Mouse (Mus musculus) adrenal gland, postnatal 14 days (tissue): Measurements from ENCODE around the gene Mllt10. TPM values are rescaled to one million over a fixed set of nuclear protein-coding genes. Genes with fewer than 3 reads are reported as not detected.
"Not testable (repeated sequence)": the region's sequence is repeated elsewhere in the genome, so short reads cannot be mapped to it uniquely, and the experiment has no call there.

Source experiments
- DNase-seq: peaks from one replicate; pipeline ENCODE4 v3.0.0; 2021; ENCODE audit warnings: mixed read lengths
- total RNA-seq: library from RNA; stranded (reverse); gene quantifications from 2 replicates; pipeline ENCODE4 v1.2.3, GENCODE M21; 2021

Gene Mllt10
- total RNA-seq, 1 experiment from 2014 or later, result 39.1 TPM

DNA sequence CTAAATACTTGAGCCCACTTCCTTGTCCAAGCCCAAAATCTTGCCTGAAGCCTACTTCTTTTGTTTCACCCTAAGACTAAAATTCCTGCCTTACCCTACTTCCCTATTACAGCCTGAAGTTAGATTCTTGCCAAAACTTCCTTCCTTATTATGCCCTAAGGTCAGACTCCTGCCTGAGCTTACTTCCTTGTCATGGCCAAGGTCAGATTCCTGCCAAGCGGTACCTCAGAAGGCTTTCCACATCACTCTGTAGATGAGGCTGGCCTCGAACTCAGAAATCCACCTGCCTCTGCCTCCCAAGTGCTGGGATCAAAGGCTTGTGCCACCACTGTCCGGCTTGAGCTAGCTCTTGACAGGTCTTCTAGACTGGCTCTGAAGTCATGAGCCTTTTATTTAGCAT is 32.7 kb downstream of the Mllt10 start:
- DNase-seq, result not testable (repeated sequence)

DNA sequence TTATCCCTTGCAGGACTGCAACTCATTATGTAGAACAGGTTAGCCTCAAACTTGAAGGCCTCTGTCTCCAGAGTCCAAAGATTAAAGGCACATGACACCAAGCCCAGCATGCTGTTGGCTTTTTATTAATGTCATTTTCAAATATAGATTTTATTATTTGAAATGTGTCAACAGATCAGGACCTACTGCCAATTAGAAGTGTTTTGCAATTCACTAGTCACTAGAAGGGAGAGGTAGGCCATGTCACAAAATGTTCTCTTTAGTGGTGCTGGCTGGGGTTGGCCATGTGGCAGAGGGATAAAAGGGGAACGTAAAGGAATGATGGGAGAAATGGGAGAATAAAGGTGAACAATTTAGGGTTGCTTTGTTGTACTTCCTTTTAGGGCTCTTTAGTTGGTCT is 38.8 kb downstream of the Mllt10 start:
- no peak for DNase-seq

DNA sequence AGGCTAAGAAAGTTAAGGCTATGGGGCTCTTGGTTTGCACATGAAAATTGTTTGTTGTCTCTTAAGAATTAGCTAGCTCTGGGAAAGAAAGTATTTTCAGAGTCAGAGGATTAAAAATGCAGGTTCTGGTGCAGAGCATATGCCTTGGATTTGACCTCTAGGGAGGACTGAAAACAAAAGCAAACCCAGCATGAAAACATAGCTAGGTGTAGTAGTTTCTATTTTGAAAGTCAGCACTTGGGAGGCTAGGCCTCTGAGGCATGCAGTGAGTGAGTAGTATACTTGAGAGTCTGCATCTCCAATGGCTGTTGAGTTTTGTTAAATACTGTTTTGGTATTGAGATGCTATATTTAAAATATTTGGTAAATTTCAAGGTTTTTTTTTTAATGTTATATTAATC is 39.3 kb downstream of the Mllt10 start:
- no peak for DNase-seq

DNA sequence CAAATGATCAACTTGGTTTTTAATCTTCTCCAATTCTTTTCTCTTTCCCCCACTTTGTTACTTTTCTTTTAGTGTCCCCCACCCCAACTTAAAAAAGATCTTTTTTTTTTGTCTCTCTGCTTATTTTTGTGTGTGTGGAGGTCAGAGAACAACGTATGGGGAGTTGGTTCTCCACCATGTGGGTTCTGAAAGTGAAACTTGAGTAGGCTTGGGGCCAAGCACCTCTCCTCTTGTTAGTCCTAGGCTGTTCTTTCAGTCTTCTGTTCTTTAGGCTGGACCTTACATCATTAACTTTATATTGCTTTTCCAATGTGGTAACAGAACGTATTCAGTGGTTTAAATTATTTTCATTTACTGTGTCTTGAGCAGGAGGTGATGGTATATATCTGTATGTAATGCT is 40.8 kb downstream of the Mllt10 start:
- DNase-seq, result no peak

DNA sequence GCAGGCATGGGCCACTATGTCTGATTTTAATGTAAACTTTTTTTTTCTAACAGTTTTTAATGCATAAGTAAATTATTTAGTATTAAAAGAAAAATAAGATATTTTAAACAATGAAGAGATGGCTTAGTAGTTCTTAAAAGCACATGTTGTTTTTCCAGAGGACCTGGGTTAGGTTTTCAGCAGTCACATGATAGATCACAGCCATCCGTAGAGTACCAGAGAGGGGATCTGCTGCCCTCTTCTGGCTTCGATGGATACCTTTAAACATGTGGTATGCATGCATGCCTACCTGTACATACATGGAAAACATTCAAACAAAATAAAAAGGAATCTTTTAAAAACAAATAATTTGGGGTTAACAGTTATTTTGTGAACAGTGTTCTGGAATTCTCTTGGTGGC is 45.9 kb downstream of the Mllt10 start:
- no peak for DNase-seq

DNA sequence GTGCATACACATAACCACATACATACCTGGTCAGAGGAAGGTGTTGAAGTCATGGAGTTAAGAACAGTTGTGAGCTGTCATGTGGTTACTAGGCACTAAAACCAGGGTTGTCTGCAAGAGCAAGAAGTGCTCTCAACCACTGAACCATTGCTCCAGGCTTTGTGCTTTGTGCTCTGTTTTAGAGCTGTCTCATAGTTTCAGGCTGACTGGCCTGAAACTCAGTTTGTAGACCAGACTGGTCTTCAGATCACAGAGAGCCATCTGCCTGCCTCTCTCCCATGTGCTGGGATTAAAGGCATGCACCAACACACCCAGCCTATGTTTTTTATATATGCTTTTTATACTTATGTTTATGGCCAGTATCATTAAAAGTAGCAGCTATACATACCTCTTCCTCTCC is 52.5 kb downstream of the Mllt10 start:
- no peak for DNase-seq

DNA sequence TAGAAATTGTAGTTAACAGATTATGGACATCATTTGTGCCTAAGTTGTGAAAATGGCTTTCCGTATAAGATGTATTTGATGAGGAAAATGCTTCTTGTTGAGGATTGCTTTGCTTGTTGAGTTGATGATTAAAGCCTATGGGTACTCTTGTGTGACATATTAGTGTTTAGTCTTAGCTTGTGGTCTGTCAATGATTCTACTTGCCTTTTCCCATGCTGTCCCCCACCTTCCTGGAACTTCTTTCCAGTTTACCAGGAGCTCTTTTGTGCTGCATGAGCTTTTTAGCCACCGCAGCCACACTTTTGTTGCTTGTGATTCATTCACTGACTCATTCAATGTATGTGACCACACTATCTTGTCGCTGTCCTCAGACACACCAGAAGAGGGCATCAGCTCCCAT is 53.2 kb downstream of the Mllt10 start:
- no peak for DNase-seq

DNA sequence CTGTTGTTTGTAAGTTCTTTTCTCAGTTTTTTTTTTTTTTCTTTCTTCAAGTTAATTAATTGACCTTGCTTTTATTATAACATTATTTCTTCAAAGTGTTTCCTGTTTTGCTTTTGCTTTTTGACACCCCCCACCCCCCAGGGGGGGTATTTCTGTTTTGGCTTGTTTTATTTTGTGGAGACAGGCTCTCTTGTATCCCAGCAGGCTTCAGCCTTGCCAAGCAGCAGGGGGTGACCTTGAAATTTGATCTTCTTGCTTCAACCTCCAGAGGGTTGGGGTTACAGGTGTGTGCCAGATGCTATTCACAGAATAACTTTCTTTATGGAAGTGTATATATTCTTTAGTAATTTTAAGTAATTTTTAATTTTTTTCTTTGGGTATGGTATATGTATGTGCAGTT is 56.4 kb downstream of the Mllt10 start:
- peak; percentile 42 for DNase-seq

DNA sequence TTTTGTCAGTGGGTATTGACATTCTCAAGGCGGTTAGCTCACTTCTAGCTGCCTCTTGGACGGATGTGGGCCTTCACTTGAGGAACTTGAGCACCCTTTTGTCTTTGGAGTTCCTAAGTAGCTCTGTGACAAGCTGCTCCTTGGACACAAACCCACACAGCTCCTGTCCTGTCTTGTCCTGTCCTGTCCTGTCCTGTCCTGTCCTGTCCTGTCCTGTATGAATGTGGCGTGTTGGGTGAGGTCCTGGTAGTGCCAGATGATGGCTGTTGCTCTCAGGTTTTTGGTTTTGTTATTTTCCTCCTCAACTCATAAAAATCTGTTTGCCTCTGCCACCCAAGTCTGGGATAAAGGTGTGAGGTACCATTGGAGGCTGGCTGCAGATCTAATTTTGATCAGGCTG is 61.4 kb downstream of the Mllt10 start:
- DNase-seq, result no peak

DNA sequence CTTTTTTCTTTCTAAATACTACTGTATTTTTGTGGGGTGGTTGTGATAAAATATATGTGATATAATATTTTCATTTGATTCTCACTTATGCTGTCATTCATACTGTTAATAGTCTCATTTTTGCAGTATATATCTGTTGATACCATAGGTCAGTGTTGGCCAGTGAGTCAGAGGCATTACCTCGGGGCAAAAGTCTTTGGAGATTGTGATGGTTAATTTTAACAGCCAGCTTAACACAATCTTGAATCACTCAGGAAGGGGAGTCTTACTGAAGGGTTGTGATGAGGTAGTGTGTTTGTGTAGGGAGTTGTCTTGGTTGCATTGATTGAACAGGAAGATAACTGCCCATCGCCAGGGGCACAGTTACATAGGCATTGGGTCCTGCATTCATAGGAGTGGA is 83.1 kb downstream of the Mllt10 start:
- no peak for DNase-seq

DNA sequence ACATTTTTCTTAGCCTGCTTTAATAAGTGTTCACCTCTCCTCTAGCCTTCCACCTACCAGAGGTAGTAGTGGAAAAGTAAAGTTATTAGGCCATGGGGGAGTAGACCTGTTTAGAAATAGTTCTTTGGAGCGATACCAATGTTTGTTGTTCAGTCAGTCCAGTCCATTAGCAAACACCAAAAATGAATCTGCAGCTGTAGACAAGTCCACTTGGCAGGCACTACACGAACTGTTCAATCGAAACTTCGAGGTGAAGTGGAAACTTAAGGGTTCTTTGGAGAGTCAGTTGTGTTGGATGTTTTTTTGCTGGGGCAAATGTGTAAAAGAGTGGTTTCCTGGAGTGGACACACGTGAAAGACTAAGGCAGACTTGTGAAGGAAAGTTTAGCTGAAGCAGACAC is 84.6 kb downstream of the Mllt10 start:
- no peak for DNase-seq

DNA sequence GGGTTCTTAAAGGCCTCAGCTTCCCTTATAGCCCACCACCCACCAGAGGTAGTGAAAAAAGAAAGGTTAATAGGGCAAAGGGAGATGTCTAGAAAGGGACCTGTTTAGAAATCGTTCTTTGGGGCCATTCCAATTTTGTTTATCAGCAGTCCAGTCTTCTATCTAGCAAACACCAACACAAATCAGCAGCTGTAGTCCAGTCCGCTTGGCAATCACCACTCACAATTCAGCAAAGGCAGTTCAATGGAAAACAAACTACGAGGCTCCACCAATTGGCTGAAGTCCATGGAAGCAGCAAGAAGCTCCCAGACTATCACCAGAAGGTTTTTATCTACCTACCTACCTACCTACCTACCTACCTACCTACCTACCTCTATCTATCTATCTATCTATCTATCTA is 101.1 kb downstream of the Mllt10 start:
- DNase-seq, result no peak

DNA sequence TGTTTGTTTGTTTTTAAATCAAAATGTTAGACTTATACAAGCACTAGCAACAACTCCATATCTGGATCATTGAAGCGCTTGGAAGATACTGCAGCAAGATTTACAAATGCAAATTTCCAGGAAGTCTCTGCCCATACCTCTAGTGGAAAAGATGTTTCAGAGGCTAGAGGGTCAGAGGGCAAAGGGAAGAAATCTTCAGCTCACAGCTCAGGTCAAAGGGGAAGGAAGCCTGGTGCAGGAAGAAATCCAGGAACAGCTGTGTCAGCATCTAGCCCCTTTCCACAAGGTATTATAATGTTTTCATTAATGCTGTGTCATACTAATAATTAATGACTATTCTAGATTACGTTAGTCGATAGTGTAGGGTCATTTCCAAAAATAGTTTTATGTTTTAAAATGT is 104.4 kb downstream of the Mllt10 start:
- DNase-seq, result no peak

DNA sequence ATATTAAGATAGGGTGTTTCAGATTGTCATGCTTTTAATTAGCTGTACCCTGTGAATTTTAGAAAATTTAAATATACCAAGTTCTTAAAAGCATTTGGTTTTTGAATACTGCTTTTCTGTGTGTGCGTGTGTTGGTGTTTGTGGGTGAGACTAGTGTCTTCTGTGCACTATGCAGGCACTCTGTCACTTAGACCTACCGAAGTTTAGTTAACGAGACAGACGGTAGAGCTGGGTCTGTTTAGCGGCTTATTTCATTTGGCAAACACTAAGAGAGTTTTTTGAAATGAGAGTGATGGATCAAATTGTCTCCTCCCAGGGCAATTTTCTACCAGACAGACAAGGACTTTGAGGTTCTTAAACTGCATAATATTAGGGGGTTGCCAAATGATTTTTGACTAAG is 106.0 kb downstream of the Mllt10 start:
- no peak for DNase-seq

DNA sequence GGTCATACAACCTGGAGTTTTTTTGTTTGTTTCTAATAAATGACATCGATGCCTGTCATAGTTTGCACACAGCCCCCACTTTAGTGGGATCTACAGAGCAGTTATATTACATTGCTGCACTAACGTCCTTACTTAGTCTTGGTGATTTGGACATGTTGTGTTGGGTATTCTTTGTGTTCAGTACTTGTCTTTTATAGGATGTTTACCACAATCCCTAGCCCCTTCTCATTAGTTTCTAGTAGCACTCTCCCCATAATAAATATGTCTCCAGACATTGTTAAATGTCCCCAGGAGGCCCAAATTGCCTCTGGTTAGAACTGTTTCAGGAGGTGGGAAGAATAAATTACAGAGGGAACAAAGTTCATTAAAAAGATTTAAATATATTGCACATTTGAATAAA is 110.5 kb downstream of the Mllt10 start:
- no peak for DNase-seq

DNA sequence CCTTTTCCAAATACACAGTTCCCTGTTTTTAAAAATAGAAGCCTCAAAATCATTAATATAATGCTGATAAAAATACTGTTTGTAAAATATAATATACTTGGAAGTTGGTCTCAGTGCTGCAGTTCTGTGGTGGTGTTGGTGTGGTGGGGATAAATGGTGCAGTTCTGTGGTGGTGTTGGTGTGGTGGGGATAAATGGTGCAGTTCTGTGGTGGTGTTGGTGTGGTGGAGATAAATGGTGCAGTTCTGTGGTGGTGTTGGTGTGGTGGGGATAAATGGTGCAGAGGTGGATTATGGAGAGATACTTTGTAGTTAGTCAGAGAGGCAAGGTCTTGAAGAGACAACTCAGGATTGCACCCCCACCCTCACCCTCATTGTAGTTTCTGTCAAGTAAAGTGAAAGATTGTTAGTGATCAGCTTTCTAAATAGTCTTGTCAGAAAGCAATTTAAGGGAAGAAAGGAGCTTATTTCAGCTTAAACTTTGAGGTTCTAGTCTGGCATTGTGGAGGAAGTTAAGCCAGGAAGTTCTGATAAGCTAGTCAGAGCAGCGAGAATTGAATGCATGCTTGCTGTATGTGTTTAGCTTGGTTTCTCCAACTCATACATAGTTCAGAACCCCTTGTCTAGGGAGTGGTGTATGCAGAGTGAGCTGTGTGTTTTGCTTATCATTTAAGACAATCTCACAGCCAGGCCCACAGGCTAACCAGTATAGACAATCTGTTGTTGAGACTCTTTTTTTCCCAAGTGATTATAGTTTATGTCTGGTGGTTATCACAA is 114.3 kb downstream of the Mllt10 start:
- no peak for DNase-seq

DNA sequence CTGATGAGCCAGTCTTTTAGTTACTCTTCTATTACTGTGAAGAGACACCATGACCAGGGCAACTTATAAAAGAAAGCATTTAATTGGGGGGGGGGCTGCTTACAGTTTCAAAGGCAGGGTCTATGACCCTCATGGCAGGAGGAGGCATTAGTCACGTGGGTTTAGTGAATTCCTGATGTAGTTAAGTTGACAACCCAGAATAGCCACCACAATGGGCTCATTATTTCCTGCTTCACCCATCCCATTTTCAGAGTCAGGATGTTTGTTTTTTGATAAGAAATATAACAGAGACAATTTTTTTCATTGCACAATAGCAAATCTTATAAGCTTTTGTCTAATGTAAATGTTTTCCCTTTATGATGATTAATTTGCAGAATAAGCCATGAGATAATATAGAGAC is 120.2 kb downstream of the Mllt10 start:
- no peak for DNase-seq

DNA sequence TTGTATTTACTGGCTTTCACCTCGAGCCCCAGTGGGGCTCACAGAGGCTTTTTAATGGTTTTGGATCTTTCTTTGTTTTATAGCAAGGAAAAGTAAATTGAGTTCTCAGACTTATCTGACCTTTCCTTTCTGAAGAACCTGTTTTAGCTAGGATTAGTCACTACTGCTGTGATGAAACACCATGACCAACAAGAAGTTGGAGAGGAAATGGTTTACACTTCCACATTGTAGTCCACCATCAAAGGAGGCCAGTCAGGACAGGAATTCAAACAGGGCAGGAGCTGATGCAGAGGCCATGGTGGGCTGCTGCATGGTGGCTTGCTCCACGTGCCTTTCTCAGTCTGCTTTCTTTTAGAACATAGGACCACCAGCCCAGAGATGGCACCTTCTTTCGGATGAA is 121.2 kb downstream of the Mllt10 start:
- DNase-seq, result no peak

DNA sequence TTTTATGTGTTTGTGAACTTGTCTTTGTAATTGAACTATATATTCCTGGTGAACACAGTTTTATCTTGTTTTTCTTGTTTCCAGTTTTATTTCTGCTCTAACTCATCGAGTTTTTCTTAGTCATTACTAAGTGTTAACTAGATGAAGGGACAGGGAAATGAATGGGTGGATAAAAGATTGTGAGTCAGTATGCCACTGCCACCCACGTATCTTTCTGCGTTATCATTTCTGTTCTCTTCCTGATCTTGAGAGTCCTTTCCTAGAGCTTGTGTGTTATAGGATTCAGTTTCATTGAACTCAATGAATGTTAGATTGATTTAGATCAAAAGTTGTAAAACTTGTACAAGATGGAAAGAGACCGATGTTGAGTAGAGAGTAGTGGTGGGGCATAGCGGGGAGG is 125.3 kb downstream of the Mllt10 start:
- no peak for DNase-seq

DNA sequence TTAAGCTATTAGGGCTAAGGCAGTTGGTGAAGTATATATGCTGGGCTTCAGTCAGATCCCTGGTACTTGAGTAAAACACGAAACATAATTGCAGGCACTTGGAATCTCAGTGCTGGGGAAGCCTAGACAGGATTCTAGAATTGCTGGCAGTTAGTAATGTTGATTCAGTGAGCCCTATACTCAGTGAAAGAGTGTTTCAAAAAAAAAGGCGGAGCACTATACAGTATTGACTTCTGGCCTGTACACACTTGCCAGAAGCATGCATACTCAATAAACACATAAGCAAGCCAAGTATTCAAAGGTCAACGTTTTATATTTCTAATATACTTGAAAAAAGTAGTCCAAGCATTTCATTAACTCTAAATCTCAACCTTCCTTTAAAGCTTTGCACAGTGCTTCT is 126.6 kb downstream of the Mllt10 start:
- DNase-seq, result no peak

DNA sequence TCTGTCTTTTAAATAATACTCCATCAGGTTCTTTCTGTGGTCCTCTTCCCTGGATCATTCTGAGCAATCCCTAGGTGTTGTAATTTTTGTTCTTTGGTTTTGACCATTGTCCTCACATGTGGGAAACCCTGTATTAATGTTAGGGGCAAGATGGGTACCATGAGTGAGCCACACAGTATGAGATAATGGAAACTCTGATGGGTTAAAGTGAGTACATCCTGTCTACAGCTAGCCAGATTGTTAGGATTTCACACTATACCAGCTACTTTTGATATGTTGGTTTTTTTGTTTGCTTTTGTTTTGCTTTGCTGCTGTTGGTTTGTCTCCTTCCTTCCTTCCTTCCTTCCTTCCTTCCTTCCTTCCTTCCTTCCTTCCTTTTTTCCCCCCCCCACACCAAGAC is 128.0 kb downstream of the Mllt10 start:
- no peak for DNase-seq

DNA sequence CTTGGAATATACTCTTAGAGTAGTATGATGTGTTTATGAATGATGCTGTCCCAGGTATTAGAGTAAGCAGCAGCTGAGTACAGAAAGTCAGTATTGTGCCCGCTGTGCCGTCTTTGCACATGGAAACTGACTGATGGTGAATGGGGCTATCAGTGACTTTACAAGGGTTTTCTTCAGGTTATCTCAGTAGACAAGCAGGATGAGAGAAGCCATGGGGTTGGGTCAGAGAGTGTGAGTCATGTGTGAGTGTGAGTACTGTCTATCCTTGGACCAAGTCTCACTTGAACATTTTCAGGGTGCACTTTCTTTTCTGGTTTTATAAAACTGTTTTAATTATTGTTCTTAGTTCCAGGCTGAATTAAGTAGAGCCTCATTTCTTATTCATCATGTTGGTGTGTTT is 133.3 kb downstream of the Mllt10 start:
- DNase-seq, result no peak

DNA sequence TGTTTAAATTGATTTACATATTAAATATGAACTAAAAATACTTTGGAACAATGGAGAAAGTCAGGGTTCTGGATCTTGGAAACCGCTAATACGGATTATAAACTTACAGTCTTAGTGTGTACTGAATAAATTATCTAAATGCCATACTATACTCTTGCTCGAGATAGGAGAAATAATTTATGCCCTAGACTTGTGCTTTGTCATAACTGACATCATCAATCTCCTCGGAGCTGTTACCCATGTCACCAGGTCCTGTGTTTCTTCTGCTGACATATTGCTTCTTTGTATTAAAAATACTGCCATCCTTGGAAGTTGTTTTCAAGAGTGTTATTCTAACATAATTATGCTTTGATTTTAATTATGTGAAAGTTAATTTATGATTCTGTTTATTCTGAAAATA is 140.2 kb downstream of the Mllt10 start:
- no peak for DNase-seq

DNA sequence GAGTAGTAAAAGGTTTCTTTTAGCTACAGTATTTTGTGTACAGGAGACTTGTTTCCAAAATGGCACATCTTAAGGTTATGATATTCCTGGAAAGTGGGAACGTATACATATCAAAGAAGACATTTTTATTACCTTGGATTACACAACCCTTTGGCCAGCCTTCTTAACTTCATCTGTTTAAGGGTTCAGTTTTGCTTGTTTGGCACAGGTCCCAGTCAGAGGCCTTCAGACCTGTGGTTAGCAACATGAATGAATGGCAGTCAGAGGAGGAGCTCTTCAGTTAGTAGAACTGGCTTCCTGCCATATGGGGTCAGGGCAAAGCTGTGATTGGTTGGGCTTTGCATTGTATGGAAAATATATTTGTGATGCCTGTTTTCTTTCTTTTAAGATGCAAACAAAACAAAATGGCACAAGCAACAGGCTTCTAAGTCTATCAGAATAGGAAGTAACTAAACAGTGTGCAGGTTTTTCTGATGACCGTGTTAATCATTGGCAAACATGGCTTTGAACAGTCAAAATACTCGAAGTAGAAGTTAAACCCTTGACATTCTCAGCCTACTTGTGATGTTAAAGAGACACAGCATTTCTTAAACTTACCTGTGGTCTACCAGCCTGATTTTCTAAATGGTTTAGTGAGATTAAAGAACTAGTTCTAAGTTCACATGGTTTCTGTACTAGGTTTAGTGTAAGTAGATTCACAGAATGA is 140.8 kb downstream of the Mllt10 start:
- DNase-seq, result peak; percentile 81
